Mouse (Mus musculus): ENCODE measurements at regions not wholly inside any gene's neighbourhood (a gene's known extent, or its start where the extent isn't known, plus 50 kb on each side); places are given as distances from the start of the nearest gene placed in this dataset.

DNA sequence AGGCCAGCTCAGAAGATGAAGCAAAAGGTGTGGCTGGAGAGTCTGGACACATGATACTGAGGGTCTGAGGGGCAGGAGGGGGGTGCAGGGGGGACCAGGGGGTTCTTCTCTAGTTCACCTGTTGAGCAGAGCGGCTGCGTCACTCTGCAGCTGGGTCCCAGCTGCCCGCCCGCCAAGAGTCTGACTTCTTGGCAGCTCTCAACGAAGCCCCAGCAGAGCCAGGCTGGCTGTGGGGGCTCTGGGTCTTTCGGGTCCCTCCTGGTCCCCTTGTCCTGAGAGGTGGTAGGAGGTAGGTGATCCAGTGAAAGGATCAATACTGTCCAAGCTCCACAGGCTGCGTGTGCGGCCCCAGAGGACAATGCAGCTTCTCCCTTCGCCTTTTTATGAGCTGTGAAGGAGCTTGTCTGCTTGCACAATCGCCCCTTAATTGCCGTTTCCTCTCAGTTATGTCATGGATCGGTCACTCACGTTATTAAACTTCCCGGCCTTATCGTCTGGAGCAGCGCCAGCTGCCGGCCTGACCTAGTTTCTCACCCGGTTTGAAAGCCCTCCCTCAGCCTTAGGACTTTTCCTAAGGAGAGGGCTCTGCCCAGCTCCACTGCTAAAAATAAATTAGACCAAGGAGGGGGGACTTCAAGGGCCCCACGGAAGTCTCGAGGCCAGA, 98.4 kb upstream of the Ptpn1 start:
- ChIA-PET POLR2A (interaction anchor here in 1 of 4 experiments (0.6 to 1.2 kb wide), 2 partner anchors 84 to 233 kb away, joined by 3 read pairs; no protein-coding TSS in a partner anchor), CTCF (interaction anchor here in 3 of 4 experiments (0.5 to 1.2 kb wide), 6 partner anchors 11 to 180 kb away, joined by 3 to 6 read pairs (median 3); no protein-coding TSS in a partner anchor)

- POLR2A ChIA-PET = interaction anchor here in 1 of 4 experiments (0.6 kb wide), 1 partner anchor 151 kb away, joined by 3 read pairs; no protein-coding TSS in a partner anchor
- CTCF ChIA-PET = interaction anchor here in 3 of 4 experiments (0.6 to 0.8 kb wide), 3 partner anchors 122 to 619 kb away, joined by 4 to 6 read pairs (median 4); no protein-coding TSS in a partner anchor
Measured at GRCm38 (mm10) chr2:167831076-167832039, 100.5 kb upstream of the Ptpn1 start.

GRCm38 (mm10) chr2:167828258-167828657, 103.6 kb upstream of the Ptpn1 start:
- POLR2A ChIA-PET = interaction anchor here in 1 of 4 experiments (0.6 to 0.9 kb wide), 2 partner anchors 24 to 89 kb away, joined by 3 read pairs; no protein-coding TSS in a partner anchor
- CTCF ChIA-PET = interaction anchor here in 1 of 4 experiments (0.7 kb wide), 1 partner anchor 147 kb away, joined by 4 read pairs; no protein-coding TSS in a partner anchor

GRCm38 (mm10) chr2:167826922-167827703, 104.7 kb upstream of the Ptpn1 start:
- ChIA-PET CTCF (interaction anchor here in 2 of 4 experiments (0.6 to 0.7 kb wide), 2 partner anchors 78 to 146 kb away, joined by 4 to 12 read pairs; no protein-coding TSS in a partner anchor), POLR2A (interaction anchor here in 1 of 4 experiments (1.1 kb wide), 1 partner anchor 9 kb away, joined by 3 read pairs; no protein-coding TSS in a partner anchor)

DNA sequence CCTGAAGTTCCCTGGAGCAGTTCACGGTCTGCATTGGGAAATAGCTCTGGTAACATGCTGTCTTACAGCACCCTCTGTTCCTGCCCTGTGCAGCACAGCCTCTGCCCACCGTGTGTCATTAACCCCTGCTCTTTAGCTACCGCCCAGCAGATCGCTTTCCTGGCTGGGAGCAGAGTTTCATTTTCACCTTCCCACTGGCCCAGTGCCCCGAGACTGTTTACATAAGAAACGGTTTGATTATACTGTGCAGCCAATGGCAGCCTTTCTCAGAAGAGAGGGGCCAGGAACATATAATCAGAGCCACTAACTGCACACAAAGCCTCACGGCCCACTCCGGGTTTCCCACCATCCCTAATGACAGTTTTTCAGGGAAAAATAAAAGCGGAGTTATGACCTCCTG, 108.3 kb upstream of the Ptpn1 start:
- ChIA-PET CTCF (interaction anchor here in 1 of 4 experiments (0.5 kb wide), 1 partner anchor 186 kb away, joined by 3 read pairs; no protein-coding TSS in a partner anchor), POLR2A (no interaction called here)

GRCm38 (mm10) chr2:167823044-167823443, 108.8 kb upstream of the Ptpn1 start:
- ChIA-PET POLR2A (no interaction called here), CTCF (interaction anchor here in 2 of 4 experiments (0.5 to 0.6 kb wide), 2 partner anchors 152 to 186 kb away, joined by 3 to 4 read pairs; no protein-coding TSS in a partner anchor)

DNA sequence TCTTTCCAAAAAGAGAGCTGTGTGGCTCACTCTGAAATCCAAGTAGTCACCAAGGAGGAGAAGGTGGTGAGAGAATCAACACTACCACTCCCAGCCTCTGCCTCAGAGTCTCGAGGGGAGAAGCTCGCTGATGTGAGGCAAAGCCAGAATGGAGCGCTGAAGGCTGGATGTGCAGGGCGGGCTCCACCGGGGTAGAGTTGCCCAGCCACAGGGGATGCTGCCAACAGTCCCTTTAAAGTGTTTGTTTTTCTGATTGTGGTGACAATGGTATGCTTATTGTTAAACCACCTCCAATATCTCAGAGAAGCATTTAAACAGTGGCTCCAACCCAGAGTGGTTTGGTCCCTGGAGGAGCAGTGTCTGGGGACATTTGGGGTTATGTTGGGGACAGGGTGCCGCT, 110.7 kb upstream of the Ptpn1 start:
- POLR2A ChIA-PET = no interaction called here
- CTCF ChIA-PET = no interaction called here

DNA sequence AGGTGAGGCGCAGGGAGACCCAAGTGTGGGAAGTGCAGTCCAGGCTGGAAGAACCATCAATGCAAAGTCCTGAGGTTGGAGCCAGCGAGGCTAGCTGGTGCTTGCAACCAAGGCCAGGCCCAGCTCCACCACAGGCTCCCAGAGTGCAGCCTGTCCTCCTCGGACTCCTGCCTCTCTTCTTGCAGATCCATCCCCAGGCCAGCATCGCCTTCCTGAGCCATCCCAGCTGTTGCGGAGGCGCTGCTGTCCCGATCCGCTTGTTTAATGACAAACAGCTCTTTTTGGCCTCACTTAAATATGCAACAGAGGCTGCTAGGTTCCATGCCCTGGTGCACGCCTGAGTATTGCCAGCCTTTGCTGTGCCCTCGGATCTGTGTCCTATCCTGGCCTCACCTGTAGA, 113.1 kb upstream of the Ptpn1 start:
- CTCF ChIA-PET = no interaction called here

DNA sequence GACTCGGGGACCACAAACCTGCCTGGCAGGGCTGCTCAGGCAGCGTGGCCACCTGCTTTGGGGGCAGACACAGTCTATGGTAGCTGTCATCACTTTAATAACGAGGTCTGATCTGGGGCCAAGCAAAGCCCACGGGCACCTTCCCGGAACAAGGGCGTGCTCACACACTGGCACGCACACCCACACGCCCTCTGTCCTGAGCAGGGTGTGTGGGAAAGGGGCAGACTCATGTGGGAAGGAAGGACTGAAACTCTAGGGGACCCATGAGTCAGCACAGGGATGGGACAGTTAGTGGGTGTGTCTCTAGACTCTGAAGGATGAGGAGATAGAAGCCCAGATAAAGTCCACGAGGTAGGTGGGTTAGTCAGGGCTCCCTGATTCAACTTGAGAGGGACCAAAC, 114.8 kb upstream of the Ptpn1 start:
- POLR2A ChIA-PET = no interaction called here

More for the DNA sequence above, 113.1 kb upstream of the Ptpn1 start:
- POLR2A ChIA-PET = interaction anchor here in 1 of 4 experiments (1.0 kb wide), 1 partner anchor 9 kb away, joined by 3 read pairs; no protein-coding TSS in a partner anchor

DNA sequence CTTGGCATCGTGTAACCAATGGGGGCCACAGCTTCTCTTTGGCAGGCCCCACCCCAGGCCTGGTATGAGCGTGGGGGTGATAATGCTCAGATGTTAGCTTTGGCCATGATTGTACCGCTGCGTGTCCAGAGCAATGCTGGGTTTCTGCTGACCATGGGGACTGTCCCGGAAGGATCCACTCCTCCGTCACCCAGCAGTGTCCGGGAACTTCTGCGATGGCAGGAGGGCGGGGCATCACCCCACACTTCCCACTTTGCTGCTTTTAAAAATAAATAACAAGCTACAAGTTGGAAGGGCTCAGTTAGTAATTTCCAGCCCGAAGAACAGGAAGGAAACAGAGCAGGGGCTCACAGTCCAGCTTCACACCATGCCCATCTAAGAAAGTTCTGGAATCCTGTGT, 116.7 kb upstream of the Ptpn1 start:
- ChIA-PET CTCF (interaction anchor here in 3 of 4 experiments (0.6 to 1.2 kb wide), 3 partner anchors 25 to 80 kb away, joined by 3 to 4 read pairs (median 4); no protein-coding TSS in a partner anchor), POLR2A (interaction anchor here in 1 of 4 experiments (1.1 kb wide), 1 partner anchor 17 kb away, joined by 3 read pairs; no protein-coding TSS in a partner anchor)

More for the DNA sequence above, 114.8 kb upstream of the Ptpn1 start:
- CTCF ChIA-PET = no interaction called here

DNA sequence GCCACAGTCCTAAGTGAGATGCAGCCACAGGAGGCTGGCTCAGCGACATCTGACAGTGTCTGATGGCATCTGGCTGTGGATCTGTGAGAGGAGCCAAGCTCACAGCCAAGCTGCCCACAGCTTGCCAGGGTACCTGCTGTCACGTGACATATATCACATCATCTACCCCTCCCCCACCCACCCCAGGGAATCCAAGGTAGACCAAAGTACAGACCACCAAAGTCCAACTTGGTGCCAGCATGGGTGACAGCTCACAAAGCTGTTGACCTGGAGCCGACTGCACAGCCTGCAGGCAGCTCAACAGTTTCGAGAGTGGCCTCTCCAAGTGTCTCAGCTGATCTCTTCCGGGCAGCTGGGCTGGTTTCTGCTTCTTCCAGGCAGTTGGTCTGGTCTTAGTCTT, 119.6 kb upstream of the Tmem189 start:
- POLR2A ChIA-PET = interaction anchor here in 2 of 4 experiments (1.3 kb wide), 2 partner anchors 10 to 12 kb away, joined by 4 to 5 read pairs; no protein-coding TSS in a partner anchor
- CTCF ChIA-PET = interaction anchor here in 1 of 4 experiments (0.7 kb wide), 1 partner anchor 39 kb away, joined by 3 read pairs; no protein-coding TSS in a partner anchor

DNA sequence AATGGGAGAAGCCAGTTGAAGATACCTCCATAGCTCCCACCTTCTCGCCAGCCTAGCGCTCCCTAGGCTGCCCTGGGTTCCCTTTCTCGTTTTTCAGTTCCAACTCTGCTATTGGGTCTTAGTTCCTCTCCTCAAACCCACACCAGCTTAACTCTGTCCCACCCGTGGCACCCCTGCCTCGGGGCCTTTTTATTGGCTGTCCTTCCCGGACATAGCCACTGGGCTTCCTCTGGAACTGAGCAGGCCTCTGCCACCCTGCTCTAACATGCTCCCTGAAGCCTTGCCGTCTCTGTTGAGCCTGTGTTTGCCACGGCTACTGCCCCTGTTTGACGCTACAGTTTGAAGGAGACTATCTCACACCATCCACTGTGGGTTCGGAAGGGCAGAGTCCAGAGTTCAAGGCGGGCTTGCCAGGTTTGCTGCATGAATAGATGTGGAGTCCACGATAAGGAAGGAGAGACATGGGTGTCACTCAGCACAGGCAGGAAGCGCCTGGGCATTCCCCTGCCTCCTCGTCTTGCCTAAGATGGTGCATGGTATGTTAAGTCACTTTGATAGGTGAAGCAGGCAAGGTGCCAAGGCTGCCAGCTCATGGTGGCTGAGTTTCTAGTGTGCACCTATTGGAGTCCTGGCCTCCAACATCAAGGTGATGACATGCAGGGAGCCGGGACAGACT, 116.1 kb upstream of the Tmem189 start:
- POLR2A ChIA-PET = interaction anchor here in 1 of 4 experiments (0.5 kb wide), 1 partner anchor 946 kb away, joined by 3 read pairs; no protein-coding TSS in a partner anchor
- CTCF ChIA-PET = interaction anchor here in 2 of 4 experiments (0.6 to 0.8 kb wide), 2 partner anchors 24 to 1206 kb away, joined by 3 read pairs; no protein-coding TSS in a partner anchor

GRCm38 (mm10) chr2:167804493-167805227, 115.0 kb upstream of the Tmem189 start:
- POLR2A ChIA-PET = interaction anchor here in 3 of 4 experiments (0.5 to 1.1 kb wide), 4 partner anchors 23 to 384 kb away, joined by 3 to 7 read pairs (median 4); no protein-coding TSS in a partner anchor
- CTCF ChIA-PET = interaction anchor here in 1 of 4 experiments (0.8 to 0.9 kb wide), 2 partner anchors 23 to 87 kb away, joined by 3 read pairs; no protein-coding TSS in a partner anchor

- ChIA-PET POLR2A (interaction anchor here in 1 of 4 experiments (0.5 kb wide), 1 partner anchor 1941 kb away, joined by 3 read pairs; no protein-coding TSS in a partner anchor), CTCF (no interaction called here)
Measured at GRCm38 (mm10) chr2:167802494-167802893, 112.9 kb upstream of the Tmem189 start.

DNA sequence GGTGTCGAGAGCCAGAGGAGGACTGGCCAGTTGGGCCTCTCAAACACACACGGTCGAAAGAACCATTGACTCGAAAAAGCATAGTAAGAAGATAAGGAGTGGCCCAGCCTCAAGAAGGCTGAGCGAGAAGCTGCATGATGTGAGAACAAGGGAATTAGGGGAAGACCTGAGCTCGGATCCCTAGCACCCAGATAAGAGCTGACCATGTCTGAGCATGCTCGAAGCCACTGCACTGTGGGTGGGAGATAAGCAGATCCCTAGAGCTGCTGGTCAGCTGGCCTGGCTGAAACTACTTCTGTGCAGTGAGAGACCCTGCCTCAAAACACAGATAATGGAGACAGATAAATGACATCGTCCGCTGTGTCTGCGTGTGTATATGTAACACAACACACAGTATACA, 111.8 kb upstream of the Tmem189 start:
- POLR2A ChIA-PET = interaction anchor here in 1 of 4 experiments (0.6 kb wide), 1 partner anchor 174 kb away, joined by 3 read pairs; no protein-coding TSS in a partner anchor
- CTCF ChIA-PET = no interaction called here

- ChIA-PET CTCF (interaction anchor here in 2 of 4 experiments (0.6 kb wide), 2 partner anchors 12 to 222 kb away, joined by 3 read pairs; no protein-coding TSS in a partner anchor), POLR2A (no interaction called here)
Measured at GRCm38 (mm10) chr2:167800648-167801245, 111.1 kb upstream of the Tmem189 start.
